In the genomic region with DNA sequence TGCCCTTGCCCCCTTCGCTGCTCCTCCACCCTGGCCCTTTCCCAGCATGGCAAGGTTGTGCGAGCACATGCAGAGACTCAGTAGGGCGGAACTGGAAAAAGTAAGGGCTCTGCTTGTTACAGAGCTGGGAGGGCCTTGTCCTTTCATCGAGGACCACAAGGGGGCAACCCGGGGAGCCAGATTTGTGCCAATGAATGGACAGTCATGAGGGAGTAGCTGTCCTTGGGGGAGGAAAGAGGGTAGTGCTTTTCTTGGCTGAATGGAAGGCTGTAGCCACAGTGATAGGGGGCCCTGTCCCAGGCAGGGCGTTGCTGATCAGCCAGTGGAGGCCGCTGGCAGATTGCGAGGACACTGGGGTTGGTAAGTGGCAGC, we compare ENCODE assay signal across 8 mouse cellular contexts. TPM values are rescaled to one million over a fixed set of nuclear protein-coding genes. Genes with fewer than 3 reads are reported as not detected.
DNase-seq lines count a peak whose midpoint lies in the region; ATAC-seq and TF ChIP-seq lines count a peak whose summit lies in the region.

No protein-coding gene starts in this region.

- peak; percentile 12; the same call in 1 of the 2 replicates for TF ChIP-seq RAD21 in MEL (IDR thresholded peaks at IDR 0.05; ENCODE audit: low read depth, low read length)

- 14% methylated on average over 8 of the region's 8 CpGs for WGBS in intestine, embryonic 15.5 days
- WGBS in liver, embryonic 14.5 days (ENCODE audit: insufficient replicate concordance) = 3% methylated on average over 8 of the region's 8 CpGs
- 7% methylated on average over 8 of the region's 8 CpGs for WGBS in neural tube, embryonic 12.5 days

- peaks cover 0 to 34% of the 10 kb centered on the region in 2 experiments; a peak in 2 of 4 replicates for H3K36me3 ChIP-seq in MEL (ENCODE audit: control insufficient read depth in 1 of 2, insufficient read depth in 2 of 2, low read length in 2 of 2)
- peaks cover under 1% of the 10 kb centered on the region; the same call in 1 of the 2 replicates for H3K36me3 ChIP-seq in intestine, embryonic 15.5 days
- H3K36me3 ChIP-seq in liver, embryonic 14.5 days (replicated peaks; ENCODE audit: control insufficient read depth, insufficient read depth, low read depth) = peaks cover 1% of the 10 kb centered on the region; the same call in 1 of the 2 replicates
- H3K36me3 ChIP-seq in neural tube, embryonic 12.5 days = peaks cover 52% of the 10 kb centered on the region

- H3K27me3 ChIP-seq in MEL (ENCODE audit: control insufficient read depth in 1 of 2, insufficient read depth in 2 of 2, low read length in 2 of 2) = no peaks in the 10 kb centered on the region
- H3K27me3 ChIP-seq in intestine, embryonic 15.5 days (replicated peaks) = no peaks in the 10 kb centered on the region
- no peaks in the 10 kb centered on the region; the same call in 1 of the 2 replicates for H3K27me3 ChIP-seq in liver, embryonic 14.5 days (ENCODE audit: control insufficient read depth, insufficient read depth, low read length)
- H3K27me3 ChIP-seq in neural tube, embryonic 12.5 days (replicated peaks) = no peaks in the 10 kb centered on the region

- no peak overlapping the region for H3K27ac ChIP-seq in MEL (ENCODE audit: control insufficient read depth, low read depth, low read length)
- H3K27ac ChIP-seq in intestine, embryonic 15.5 days = no peak overlapping the region
- peak overlapping the region; percentile 94 for H3K27ac ChIP-seq in liver, embryonic 14.5 days
- peak overlapping the region; percentile 57; the same call in 1 of the 2 replicates for H3K27ac ChIP-seq in neural tube, embryonic 12.5 days

- peak; percentile 79 for ATAC-seq in intestine, embryonic 15.5 days
- peak; percentile 77 for ATAC-seq in liver, embryonic 14.5 days (ENCODE audit: insufficient read depth)
- ATAC-seq in neural tube, embryonic 12.5 days (ENCODE audit: low FRiP score, low read depth) = peak; percentile 63

- TF ChIP-seq POLR2A in MEL (IDR thresholded peaks at IDR 0.05; ENCODE audit: control insufficient read depth in 1 of 2, insufficient read depth in 1 of 2, low read depth in 1 of 2, low read length in 2 of 2, poor library complexity in 1 of 2) = no peak

- H3K79me2 ChIP-seq in MEL (ENCODE audit: control insufficient read depth, insufficient read depth, low read length, poor library complexity) = no peaks in the 10 kb centered on the region

- peak; percentile 55 to 59 (median 55) for TF ChIP-seq CTCF in MEL (IDR thresholded peaks at IDR 0.05 in 2 of 3, conservative IDR thresholded peaks at IDR 0.05 in 1 of 3; ENCODE audit: control insufficient read depth in 1 of 3, insufficient read depth in 1 of 3, low read depth in 2 of 3, low read length in 3 of 3, poor library complexity in 1 of 3, severe bottlenecking in 1 of 3)
- TF ChIP-seq CTCF in liver, embryonic 14.5 days (IDR thresholded peaks at IDR 0.05; ENCODE audit: low read depth) = peak; percentile 89

- peaks cover 15 to 33% of the 10 kb centered on the region in 2 experiments for H3K4me1 ChIP-seq in MEL (ENCODE audit: control insufficient read depth in 1 of 2, insufficient read depth in 2 of 2, low read length in 2 of 2)
- H3K4me1 ChIP-seq in intestine, embryonic 15.5 days (replicated peaks) = peaks cover 12% of the 10 kb centered on the region
- peaks cover 57 to 58% of the 10 kb centered on the region in 2 experiments for H3K4me1 ChIP-seq in liver, embryonic 14.5 days (replicated peaks; ENCODE audit: control insufficient read depth in 2 of 2, insufficient read depth in 2 of 2, low read length in 1 of 2)
- peaks cover 20% of the 10 kb centered on the region for H3K4me1 ChIP-seq in neural tube, embryonic 12.5 days

- no peak overlapping the region for H3K4me3 ChIP-seq in MEL (ENCODE audit: control insufficient read depth in 1 of 2, insufficient read depth in 1 of 2, low read depth in 2 of 2, low read length in 2 of 2)
- H3K4me3 ChIP-seq in intestine, embryonic 15.5 days (replicated peaks) = no peak overlapping the region
- peak overlapping the region; percentile 10 to 29; a peak in 3 of 4 replicates for H3K4me3 ChIP-seq in liver, embryonic 14.5 days (ENCODE audit: insufficient read depth in 1 of 2, low read depth in 2 of 2, low read length in 2 of 2)
- no peak overlapping the region for H3K4me3 ChIP-seq in neural tube, embryonic 12.5 days

- no peak for TF ChIP-seq EP300 in MEL (IDR thresholded peaks at IDR 0.05; ENCODE audit: low read depth in 1 of 2, low read length in 2 of 2)
- peak; percentile 57 for TF ChIP-seq EP300 in liver, embryonic 14.5 days (IDR thresholded peaks at IDR 0.05; ENCODE audit: low read depth)

- H3K4me2 ChIP-seq in intestine, embryonic 15.5 days (replicated peaks) = peak overlapping the region; percentile 12; the same call in 1 of the 2 replicates
- peak overlapping the region; percentile 69 for H3K4me2 ChIP-seq in liver, embryonic 14.5 days (ENCODE audit: low read depth)
- H3K4me2 ChIP-seq in neural tube, embryonic 12.5 days (replicated peaks) = peak overlapping the region; percentile 30

- DNase-seq in A20 (ENCODE audit: low read depth, low spot score) (peak; percentile 64), MEL (ENCODE audit: low read depth, low spot score) (peak; percentile 71)
- peak; percentile 72 to 82 for DNase-seq in cerebellum, postnatal 14 days
- DNase-seq in frontal cortex, postnatal 36 days (ENCODE audit: low spot score in 2 of 2) = peak; percentile 54 to 64
- DNase-seq in liver, embryonic 14.5 days (ENCODE audit: low read depth in 3 of 3, low spot score in 3 of 3) = peak; percentile 67 to 82 (median 74)
- DNase-seq in yolk sac, embryonic 10.5 days (ENCODE audit: low spot score) = peak; percentile 65

- no peaks in the 10 kb centered on the region for H3K9me3 ChIP-seq in MEL (replicated peaks; ENCODE audit: insufficient read depth, low read length)
- H3K9me3 ChIP-seq in intestine, embryonic 15.5 days = no peaks in the 10 kb centered on the region
- H3K9me3 ChIP-seq in liver, embryonic 14.5 days (ENCODE audit: control insufficient read depth, low read length) = no peaks in the 10 kb centered on the region
- H3K9me3 ChIP-seq in neural tube, embryonic 12.5 days = no peaks in the 10 kb centered on the region

- H3K9ac ChIP-seq in MEL (ENCODE audit: control insufficient read depth, low read depth, low read length, poor library complexity, severe bottlenecking) = no peak overlapping the region
- H3K9ac ChIP-seq in intestine, embryonic 15.5 days = no peak overlapping the region
- peak overlapping the region; percentile 60 for H3K9ac ChIP-seq in liver, embryonic 14.5 days (replicated peaks)
- no peak overlapping the region for H3K9ac ChIP-seq in neural tube, embryonic 12.5 days

TF ChIP-seq in MEL, 35 proteins besides CTCF, POLR2A, EP300 and RAD21:
- TF ChIP-seq POLR2AphosphoS5 (IDR thresholded peaks at IDR 0.05; ENCODE audit: borderline replicate concordance, low read depth, low read length) (no peak), NRF1 (IDR thresholded peaks at IDR 0.05; ENCODE audit: insufficient read depth, low read depth, low read length, poor library complexity, severe bottlenecking) (no peak), SMC3 (IDR thresholded peaks at IDR 0.05; ENCODE audit: low read depth, low read length) (peak; percentile 54)

RNA-seq across cellular contexts. Expression of a gene that starts 9.5 kb away (rescaled TPM):
- not detected in 2 replicates for total RNA-seq in MEL (2012; rRNA removed)
- not detected for polyA plus RNA-seq in MEL (2012; ENCODE audit: insufficient read depth in 1 of 2, insufficient read length in 2 of 2, low read depth in 1 of 2, low replicate concordance in 2 of 2, missing spikeins in 1 of 2)
- 6.3 and 6.7 TPM in 2 replicates for polyA plus RNA-seq in intestine, embryonic 15.5 days (2015; fragmentation: Nextera tagmentation; extraction: Ambion mirVana)
- polyA plus RNA-seq in liver, embryonic 14.5 days (2012; rRNA removed) = 1.0 and 1.4 TPM in 2 replicates
- polyA plus RNA-seq in liver, embryonic 14.5 days (2014; fragmentation: Nextera tagmentation; extraction: Ambion mirVana) = 1.3 TPM in 2 replicates
- polyA plus RNA-seq in neural tube, embryonic 12.5 days (2016; fragmentation: Nextera tagmentation; extraction: Ambion mirVana) = 20.8 and 24.3 TPM in 2 replicates

RNA-seq across cellular contexts. Expression of a gene that starts 15.0 kb away (rescaled TPM):
- 174 and 180 TPM in 2 replicates for total RNA-seq in MEL (2012; rRNA removed)
- polyA plus RNA-seq in MEL (2012; ENCODE audit: insufficient read depth in 1 of 2, insufficient read length in 2 of 2, low read depth in 1 of 2, low replicate concordance in 2 of 2, missing spikeins in 1 of 2) = 10 to 100 TPM in 1 of 2 experiments, not detected in 1; 95.4 TPM
- polyA plus RNA-seq in intestine, embryonic 15.5 days (2015; fragmentation: Nextera tagmentation; extraction: Ambion mirVana) = 104 and 112 TPM in 2 replicates
- polyA plus RNA-seq in liver, embryonic 14.5 days (2012; rRNA removed) = 21.5 and 30.1 TPM in 2 replicates
- polyA plus RNA-seq in liver, embryonic 14.5 days (2014; fragmentation: Nextera tagmentation; extraction: Ambion mirVana) = 45.4 and 49.6 TPM in 2 replicates
- polyA plus RNA-seq in neural tube, embryonic 12.5 days (2016; fragmentation: Nextera tagmentation; extraction: Ambion mirVana) = 85.4 and 85.5 TPM in 2 replicates

RNA-seq across cellular contexts. Expression of a gene that starts 15.0 kb away (rescaled TPM):
- total RNA-seq in MEL (2012; rRNA removed) = 3.6 and 5.4 TPM in 2 replicates
- polyA plus RNA-seq in MEL (2012; ENCODE audit: insufficient read depth in 1 of 2, insufficient read length in 2 of 2, low read depth in 1 of 2, low replicate concordance in 2 of 2, missing spikeins in 1 of 2) = 1 to 10 TPM in 1 of 2 experiments, not detected in 1; 9.4 TPM
- 14.3 and 15.7 TPM in 2 replicates for polyA plus RNA-seq in intestine, embryonic 15.5 days (2015; fragmentation: Nextera tagmentation; extraction: Ambion mirVana)
- 16.7 and 20.9 TPM in 2 replicates for polyA plus RNA-seq in liver, embryonic 14.5 days (2012; rRNA removed)
- 4.9 and 5.6 TPM in 2 replicates for polyA plus RNA-seq in liver, embryonic 14.5 days (2014; fragmentation: Nextera tagmentation; extraction: Ambion mirVana)
- polyA plus RNA-seq in neural tube, embryonic 12.5 days (2016; fragmentation: Nextera tagmentation; extraction: Ambion mirVana) = 40.8 and 43.3 TPM in 2 replicates

RNA-seq across cellular contexts. Expression of a gene that starts 30.4 kb away (rescaled TPM):
- total RNA-seq in MEL (2012; rRNA removed) = not detected in 2 replicates
- polyA plus RNA-seq in MEL (2012; ENCODE audit: insufficient read depth in 1 of 2, insufficient read length in 2 of 2, low read depth in 1 of 2, low replicate concordance in 2 of 2, missing spikeins in 1 of 2) = not detected
- 3.3 and 3.6 TPM in 2 replicates for polyA plus RNA-seq in intestine, embryonic 15.5 days (2015; fragmentation: Nextera tagmentation; extraction: Ambion mirVana)
- 0.42 and 0.71 TPM in 2 replicates for polyA plus RNA-seq in liver, embryonic 14.5 days (2012; rRNA removed)
- polyA plus RNA-seq in liver, embryonic 14.5 days (2014; fragmentation: Nextera tagmentation; extraction: Ambion mirVana) = 0.21 and 0.24 TPM in 2 replicates
- 7.0 and 8.0 TPM in 2 replicates for polyA plus RNA-seq in neural tube, embryonic 12.5 days (2016; fragmentation: Nextera tagmentation; extraction: Ambion mirVana)

RNA-seq across cellular contexts. Expression of a gene that starts 31.8 kb away (rescaled TPM):
- not detected in 2 replicates for total RNA-seq in MEL (2012; rRNA removed)
- not detected for polyA plus RNA-seq in MEL (2012; ENCODE audit: insufficient read depth in 1 of 2, insufficient read length in 2 of 2, low read depth in 1 of 2, low replicate concordance in 2 of 2, missing spikeins in 1 of 2)
- 1.8 and 2.4 TPM in 2 replicates for polyA plus RNA-seq in intestine, embryonic 15.5 days (2015; fragmentation: Nextera tagmentation; extraction: Ambion mirVana)
- polyA plus RNA-seq in liver, embryonic 14.5 days (2012; rRNA removed) = 2.8 and 3.6 TPM in 2 replicates
- polyA plus RNA-seq in liver, embryonic 14.5 days (2014; fragmentation: Nextera tagmentation; extraction: Ambion mirVana) = 3.6 and 3.7 TPM in 2 replicates
- polyA plus RNA-seq in neural tube, embryonic 12.5 days (2016; fragmentation: Nextera tagmentation; extraction: Ambion mirVana) = 1.2 and 1.3 TPM in 2 replicates

Comparison
In these comparisons a context has a peak if more than half of its experiments do, and no peak if none do; other contexts are left out.
1. H3K27ac ChIP-seq: peak in liver, embryonic 14.5 days (single experiment) and neural tube, embryonic 12.5 days (single experiment); none in MEL (single experiment) and intestine, embryonic 15.5 days (single experiment).
2. H3K4me3 ChIP-seq: peak in liver, embryonic 14.5 days (2 of 2); none in MEL (0 of 2), intestine, embryonic 15.5 days (single experiment) and neural tube, embryonic 12.5 days (single experiment).
3. H3K4me2 ChIP-seq: peak in every context shown above with its lines; median percentile 69 in liver, embryonic 14.5 days; 30 in neural tube, embryonic 12.5 days; 12 in intestine, embryonic 15.5 days.
4. Peak in every context shown above with its lines, with median percentiles within 50 percentile points of each other: DNase-seq and ATAC-seq.